Mouse (Mus musculus): ENCODE results near the gene Tnfsfm13.

DNA sequence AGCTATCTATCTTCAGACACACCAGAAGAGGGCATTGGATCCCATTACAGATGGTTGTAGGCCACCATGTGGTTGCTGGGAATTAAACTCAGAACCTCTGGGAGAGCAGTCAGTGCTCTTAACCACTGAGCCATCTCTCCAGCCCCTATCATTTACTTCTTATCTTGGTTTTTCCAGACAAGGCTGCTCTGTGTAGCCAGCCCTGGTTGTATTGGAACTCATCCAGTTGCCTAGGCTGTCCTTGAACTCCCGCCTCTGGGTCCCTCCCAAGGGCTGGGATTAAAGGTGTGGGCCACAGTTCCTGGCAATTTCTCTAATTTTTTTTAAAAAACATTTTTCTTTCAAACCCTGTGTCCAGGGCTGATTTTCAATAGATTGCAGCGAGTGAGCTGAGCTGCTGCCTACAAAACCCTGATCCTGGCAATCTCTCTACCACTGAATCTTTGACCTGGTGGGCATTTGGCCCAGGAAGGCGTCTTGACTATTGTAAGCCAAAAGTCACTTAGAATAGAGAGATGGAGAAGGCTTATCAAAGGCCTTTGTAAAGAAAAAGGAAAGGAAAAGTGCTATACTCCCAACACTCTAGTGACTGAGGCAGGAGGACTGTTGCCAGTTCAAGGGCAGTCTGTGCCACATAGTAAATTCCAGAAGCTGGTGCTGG lies 34.5 kb downstream of the Tnfsfm13 start:
- TF ChIP-seq CTCF (IDR thresholded peaks at IDR 0.05; ENCODE audit: low read depth) (no peak), EP300 (IDR thresholded peaks at IDR 0.05; ENCODE audit: low read depth) (no peak)

Data from liver, embryonic 14.5 days (tissue).